Mouse (Mus musculus) heart, postnatal 0 days (tissue): ENCODE measurements around the gene Myadm.

Experiments
- CTCF ChIP-seq: IDR thresholded peaks from 2 replicates; pipeline ENCODE4 v1.5.1; 2016; ENCODE audit warnings: antibody characterized with exemption, control low read depth, low read depth
- EP300 ChIP-seq: IDR thresholded peaks from 2 replicates; pipeline ENCODE4 v1.6.1; 2016; ENCODE audit warnings: antibody characterized with exemption, low read depth

GRCm38 (mm10) chr7:3327961-3328360 is 39.1 kb downstream of the Myadm start:
- TF ChIP-seq CTCF (no peak), EP300 (no peak)
